Mouse (Mus musculus): ENCODE data around the gene Camk1d. TPM values are rescaled to one million over a fixed set of nuclear protein-coding genes. Genes with fewer than 3 reads are reported as not detected.

The Camk1d gene
- polyA plus RNA-seq, 1 experiment from 2014 or later, result 1.5 TPM

GRCm38 (mm10) chr2:5486663-5487062 is 227.7 kb downstream of the Camk1d start:
- no peak overlapping the region for H3K27ac ChIP-seq (ENCODE audit: low read length)
- 83% methylated on average over 7 of the region's 7 CpGs for WGBS
- no peak for ATAC-seq (ENCODE audit: low FRiP score, low TSS enrichment)
- H3K4me1 ChIP-seq (ENCODE audit: insufficient read depth, low read length), result no peaks in the 10 kb centered on the region
- H3K9me3 ChIP-seq (ENCODE audit: low read length), result no peaks in the 10 kb centered on the region
- no peaks in the 10 kb centered on the region for H3K36me3 ChIP-seq (ENCODE audit: insufficient read depth, low read length)
- no peaks in the 10 kb centered on the region for H3K27me3 ChIP-seq (ENCODE audit: insufficient read depth, low read length)
- H3K4me2 ChIP-seq (replicated peaks; ENCODE audit: low read depth, low read length), result no peak overlapping the region
- H3K9ac ChIP-seq (replicated peaks; ENCODE audit: low read length), result no peak overlapping the region
- H3K4me3 ChIP-seq (ENCODE audit: low read length), result no peak overlapping the region

GRCm38 (mm10) chr2:5485786-5486185 is 228.5 kb downstream of the Camk1d start:
- Histone ChIP-seq H3K9me3 (ENCODE audit: low read length) (no peaks in the 10 kb centered on the region), H3K4me1 (ENCODE audit: insufficient read depth, low read length) (no peaks in the 10 kb centered on the region), H3K4me2 (replicated peaks; ENCODE audit: low read depth, low read length) (no peak overlapping the region), H3K9ac (replicated peaks; ENCODE audit: low read length) (no peak overlapping the region), H3K36me3 (ENCODE audit: insufficient read depth, low read length) (no peaks in the 10 kb centered on the region), H3K27ac (ENCODE audit: low read length) (no peak overlapping the region), H3K27me3 (ENCODE audit: insufficient read depth, low read length) (no peaks in the 10 kb centered on the region), H3K4me3 (ENCODE audit: low read length) (no peak overlapping the region)
- no peak for ATAC-seq (ENCODE audit: low FRiP score, low TSS enrichment)
- 91% methylated on average over 6 of the region's 6 CpGs for WGBS

GRCm38 (mm10) chr2:5479886-5480285 is 234.4 kb downstream of the Camk1d start:
- Histone ChIP-seq H3K27me3 (ENCODE audit: insufficient read depth, low read length) (no peaks in the 10 kb centered on the region), H3K4me1 (ENCODE audit: insufficient read depth, low read length) (no peaks in the 10 kb centered on the region), H3K27ac (ENCODE audit: low read length) (no peak overlapping the region), H3K36me3 (ENCODE audit: insufficient read depth, low read length) (no peaks in the 10 kb centered on the region), H3K4me3 (ENCODE audit: low read length) (no peak overlapping the region), H3K9ac (replicated peaks; ENCODE audit: low read length) (no peak overlapping the region), H3K9me3 (ENCODE audit: low read length) (no peaks in the 10 kb centered on the region), H3K4me2 (replicated peaks; ENCODE audit: low read depth, low read length) (no peak overlapping the region)
- 77% methylated on average over 3 of the region's 3 CpGs for WGBS
- no peak for ATAC-seq (ENCODE audit: low FRiP score, low TSS enrichment)

- Histone ChIP-seq H3K4me2 (replicated peaks; ENCODE audit: low read depth, low read length) (no peak overlapping the region), H3K9me3 (ENCODE audit: low read length) (no peaks in the 10 kb centered on the region), H3K36me3 (ENCODE audit: insufficient read depth, low read length) (no peaks in the 10 kb centered on the region), H3K27me3 (ENCODE audit: insufficient read depth, low read length) (no peaks in the 10 kb centered on the region), H3K4me3 (ENCODE audit: low read length) (no peak overlapping the region), H3K27ac (ENCODE audit: low read length) (no peak overlapping the region), H3K9ac (replicated peaks; ENCODE audit: low read length) (no peak overlapping the region), H3K4me1 (ENCODE audit: insufficient read depth, low read length) (no peaks in the 10 kb centered on the region)
- ATAC-seq (ENCODE audit: low FRiP score, low TSS enrichment), result no peak
- WGBS, result 80% methylated on average over 5 of the region's 5 CpGs
These were observed 235.6 kb downstream of the Camk1d start for GRCm38 (mm10) chr2:5478709-5479108.

GRCm38 (mm10) chr2:5478256-5478655 is 236.1 kb downstream of the Camk1d start:
- H3K27ac ChIP-seq (ENCODE audit: low read length), result no peak overlapping the region
- H3K9me3 ChIP-seq (ENCODE audit: low read length), result no peaks in the 10 kb centered on the region
- no peaks in the 10 kb centered on the region for H3K36me3 ChIP-seq (ENCODE audit: insufficient read depth, low read length)
- no peaks in the 10 kb centered on the region for H3K27me3 ChIP-seq (ENCODE audit: insufficient read depth, low read length)
- H3K4me1 ChIP-seq (ENCODE audit: insufficient read depth, low read length), result no peaks in the 10 kb centered on the region
- 97% methylated on average over 4 of the region's 4 CpGs for WGBS
- H3K9ac ChIP-seq (replicated peaks; ENCODE audit: low read length), result no peak overlapping the region
- H3K4me3 ChIP-seq (ENCODE audit: low read length), result no peak overlapping the region
- H3K4me2 ChIP-seq (replicated peaks; ENCODE audit: low read depth, low read length), result no peak overlapping the region
- ATAC-seq (ENCODE audit: low FRiP score, low TSS enrichment), result no peak

GRCm38 (mm10) chr2:5477525-5477924 is 236.8 kb downstream of the Camk1d start:
- Histone ChIP-seq H3K4me2 (replicated peaks; ENCODE audit: low read depth, low read length) (no peak overlapping the region), H3K27me3 (ENCODE audit: insufficient read depth, low read length) (no peaks in the 10 kb centered on the region), H3K4me1 (ENCODE audit: insufficient read depth, low read length) (no peaks in the 10 kb centered on the region), H3K27ac (ENCODE audit: low read length) (no peak overlapping the region), H3K4me3 (ENCODE audit: low read length) (no peak overlapping the region), H3K9me3 (ENCODE audit: low read length) (no peaks in the 10 kb centered on the region), H3K36me3 (ENCODE audit: insufficient read depth, low read length) (no peaks in the 10 kb centered on the region), H3K9ac (replicated peaks; ENCODE audit: low read length) (no peak overlapping the region)
- 84% methylated on average over 1 of the region's 1 CpGs for WGBS
- no peak for ATAC-seq (ENCODE audit: low FRiP score, low TSS enrichment)

- Histone ChIP-seq H3K9ac (replicated peaks; ENCODE audit: low read length) (no peak overlapping the region), H3K27ac (ENCODE audit: low read length) (no peak overlapping the region), H3K9me3 (ENCODE audit: low read length) (no peaks in the 10 kb centered on the region), H3K4me1 (ENCODE audit: insufficient read depth, low read length) (no peaks in the 10 kb centered on the region), H3K36me3 (ENCODE audit: insufficient read depth, low read length) (no peaks in the 10 kb centered on the region), H3K27me3 (ENCODE audit: insufficient read depth, low read length) (no peaks in the 10 kb centered on the region), H3K4me3 (ENCODE audit: low read length) (no peak overlapping the region), H3K4me2 (replicated peaks; ENCODE audit: low read depth, low read length) (no peak overlapping the region)
- ATAC-seq (ENCODE audit: low FRiP score, low TSS enrichment), result no peak
- 86% methylated on average over 4 of the region's 4 CpGs for WGBS
These were observed 244.9 kb downstream of the Camk1d start for GRCm38 (mm10) chr2:5469366-5469941.

GRCm38 (mm10) chr2:5467537-5467936 is 246.8 kb downstream of the Camk1d start:
- no peak overlapping the region for H3K27ac ChIP-seq (ENCODE audit: low read length)
- no peaks in the 10 kb centered on the region for H3K36me3 ChIP-seq (ENCODE audit: insufficient read depth, low read length)
- no peak overlapping the region for H3K4me2 ChIP-seq (replicated peaks; ENCODE audit: low read depth, low read length)
- no peak overlapping the region for H3K4me3 ChIP-seq (ENCODE audit: low read length)
- ATAC-seq (ENCODE audit: low FRiP score, low TSS enrichment), result no peak
- 68% methylated on average over 2 of the region's 2 CpGs for WGBS
- H3K4me1 ChIP-seq (ENCODE audit: insufficient read depth, low read length), result no peaks in the 10 kb centered on the region
- H3K9me3 ChIP-seq (ENCODE audit: low read length), result no peaks in the 10 kb centered on the region
- no peak overlapping the region for H3K9ac ChIP-seq (replicated peaks; ENCODE audit: low read length)
- H3K27me3 ChIP-seq (ENCODE audit: insufficient read depth, low read length), result no peaks in the 10 kb centered on the region

GRCm38 (mm10) chr2:5458671-5459235 is 255.6 kb downstream of the Camk1d start:
- H3K4me1 ChIP-seq (ENCODE audit: insufficient read depth, low read length), result no peaks in the 10 kb centered on the region
- 72% methylated on average over 16 of the region's 16 CpGs for WGBS
- no peak overlapping the region for H3K9ac ChIP-seq (replicated peaks; ENCODE audit: low read length)
- no peaks in the 10 kb centered on the region for H3K27me3 ChIP-seq (ENCODE audit: insufficient read depth, low read length)
- no peak overlapping the region for H3K4me2 ChIP-seq (replicated peaks; ENCODE audit: low read depth, low read length)
- no peak for ATAC-seq (ENCODE audit: low FRiP score, low TSS enrichment)
- H3K4me3 ChIP-seq (ENCODE audit: low read length), result no peak overlapping the region
- H3K27ac ChIP-seq (ENCODE audit: low read length), result no peak overlapping the region
- H3K36me3 ChIP-seq (ENCODE audit: insufficient read depth, low read length), result no peaks in the 10 kb centered on the region
- no peaks in the 10 kb centered on the region for H3K9me3 ChIP-seq (ENCODE audit: low read length)

GRCm38 (mm10) chr2:5458075-5458494 is 256.2 kb downstream of the Camk1d start:
- Histone ChIP-seq H3K4me1 (ENCODE audit: insufficient read depth, low read length) (no peaks in the 10 kb centered on the region), H3K27me3 (ENCODE audit: insufficient read depth, low read length) (no peaks in the 10 kb centered on the region), H3K9ac (replicated peaks; ENCODE audit: low read length) (no peak overlapping the region), H3K4me3 (ENCODE audit: low read length) (no peak overlapping the region), H3K36me3 (ENCODE audit: insufficient read depth, low read length) (no peaks in the 10 kb centered on the region), H3K9me3 (ENCODE audit: low read length) (no peaks in the 10 kb centered on the region), H3K27ac (ENCODE audit: low read length) (no peak overlapping the region), H3K4me2 (replicated peaks; ENCODE audit: low read depth, low read length) (no peak overlapping the region)
- no peak for ATAC-seq (ENCODE audit: low FRiP score, low TSS enrichment)
- 72% methylated on average over 5 of the region's 5 CpGs for WGBS
